Mouse (Mus musculus) intestine, embryonic 14.5 days (tissue): ENCODE measurements around the gene Sh3glb1. TPM values are rescaled to one million over a fixed set of nuclear protein-coding genes. Genes with fewer than 3 reads are reported as not detected.
"Not testable (repeated sequence)": the region's sequence is repeated elsewhere in the genome, so short reads cannot be mapped to it uniquely, and the experiment has no call there.

Experiments used
- ATAC-seq: fragments of 200-750 bp; cut with Nextera tagmentation; replicated peaks from 2 replicates; pipeline ENCODE4 v1.8.0; 2017; ENCODE audit warnings: low read depth, moderate number of reproducible peaks, moderate TSS enrichment, moderate library complexity; ENCODE audit not compliant: low FRiP score, low TSS enrichment
- DNase-seq: peaks from one replicate; pipeline ENCODE4 v3.0.0-alpha.2; 2018; ENCODE audit warnings: low spot score
- H3K27ac ChIP-seq: fragments of 300-500 bp; sonication (generic); 2 replicates; pipeline ENCODE4 v1.5.1; 2014; ENCODE audit warnings: low read depth, mild to moderate bottlenecking, control low read depth
- H3K27me3 ChIP-seq: fragments of 300-500 bp; sonication (generic); replicated peaks from 2 replicates; pipeline ENCODE4 v1.6.1; 2014; ENCODE audit warnings: low read length, control low read depth; ENCODE audit not compliant: control insufficient read depth, insufficient read depth
- H3K36me3 ChIP-seq: fragments of 300-500 bp; sonication (generic); 2 replicates; pipeline ENCODE4 v1.6.1; 2014; ENCODE audit warnings: low read length, control low read depth; ENCODE audit not compliant: control insufficient read depth, insufficient read depth
- H3K4me1 ChIP-seq: fragments of 300-500 bp; sonication (generic); replicated peaks from 2 replicates; pipeline ENCODE4 v1.6.1; 2014; ENCODE audit warnings: low read length, control low read depth, mixed read lengths; ENCODE audit not compliant: control insufficient read depth, insufficient read depth
- H3K4me2 ChIP-seq: fragments of 300-500 bp; sonication (generic); 2 replicates; pipeline ENCODE4 v1.6.1; 2014; ENCODE audit warnings: low read length
- H3K4me3 ChIP-seq: fragments of 300-500 bp; sonication (generic); 2 replicates; pipeline ENCODE4 v1.5.1; 2014; ENCODE audit warnings: low read depth, low read length, control low read depth, mixed read lengths
- H3K9ac ChIP-seq: fragments of 300-500 bp; sonication (generic); 2 replicates; pipeline ENCODE4 v1.6.1; 2014; ENCODE audit warnings: mild to moderate bottlenecking, low read length
- H3K9me3 ChIP-seq: fragments of 300-500 bp; sonication (generic); 2 replicates; pipeline ENCODE4 v1.6.1; 2016; ENCODE audit warnings: low read length, control low read depth; ENCODE audit not compliant: control insufficient read depth
- WGBS: fragments of 180-500 bp; shearing (Covaris S2); extraction: QIAGEN DNeasy Blood & Tissue Kit; methylation state at CpG from one replicate; pipeline ENCODE4 v1.1.7; 2014; 5-methylcytosine and 5-hydroxymethylcytosine counted together
- polyA plus RNA-seq: library from polyadenylated mRNA; unstranded; fragments of >200 nt; fragmentation: Nextera tagmentation; extraction: Ambion mirVana; gene quantifications from 2 replicates; pipeline ENCODE4 v1.2.1, GENCODE M21; 2014

The Sh3glb1 gene
- 93.4 and 95.3 TPM in 2 replicates for polyA plus RNA-seq

DNA sequence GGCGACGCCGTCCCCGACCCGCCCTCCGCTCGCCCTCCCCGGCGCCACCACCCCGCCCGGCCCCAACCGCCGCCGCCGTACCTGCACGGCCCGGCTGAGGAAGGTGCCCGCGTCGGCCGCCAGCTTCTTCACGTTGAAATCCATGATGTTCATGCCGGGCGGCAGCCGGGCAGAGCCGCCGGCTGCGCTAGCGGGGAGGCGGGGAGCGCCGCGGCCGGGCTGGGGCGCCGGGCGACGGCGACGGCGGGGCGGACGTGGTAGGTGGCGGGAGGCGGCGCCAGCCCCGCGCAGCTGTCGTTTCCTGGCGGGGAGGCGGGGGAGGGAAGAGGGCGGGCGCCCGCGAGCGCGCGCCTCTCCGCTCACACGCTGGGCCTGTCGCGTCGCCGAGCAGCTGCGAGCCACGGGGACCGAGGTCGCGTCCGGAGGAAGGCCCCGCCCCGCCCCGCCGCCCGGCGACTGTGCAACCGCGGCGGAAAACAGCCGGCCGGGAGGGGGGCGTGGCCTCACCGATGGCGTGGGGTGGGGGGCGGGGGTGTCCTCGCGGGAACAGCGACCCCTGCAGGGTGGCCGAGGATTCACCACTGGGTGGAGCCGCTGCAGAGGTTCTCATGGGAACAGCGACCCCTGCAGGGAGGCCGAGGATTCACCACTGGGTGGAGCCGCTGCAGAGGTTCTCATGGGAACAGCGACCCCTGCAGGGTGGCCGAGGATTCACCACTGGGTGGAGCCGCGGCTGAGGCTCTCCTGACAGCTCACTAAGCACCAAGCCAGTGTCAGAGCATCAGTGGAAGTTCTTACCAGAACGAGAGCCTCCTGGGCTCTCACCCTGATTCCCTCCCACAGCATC lies at the start of gene Sh3glb1:
Gene Sh3glb1, minus strand, starts transcription at position 435 of the 847 bp plus-strand sequence.
- Histone ChIP-seq H3K4me2 (peak within 1 kb of the TSS; percentile 75), H3K36me3 (no peaks in the 10 kb centered on the region), H3K9ac (peak within 1 kb of the TSS; percentile 84), H3K9me3 (no peaks in the 10 kb centered on the region), H3K27ac (peak within 1 kb of the TSS; percentile 99), H3K4me1 (peaks cover 31% of the 10 kb centered on the region), H3K27me3 (no peaks in the 10 kb centered on the region), H3K4me3 (peak within 1 kb of the TSS; percentile 85)
- ATAC-seq (peak; percentile 91), DNase-seq (peak; percentile 99)
- WGBS = 1% methylated on average over 57 of the region's 98 CpGs

DNA sequence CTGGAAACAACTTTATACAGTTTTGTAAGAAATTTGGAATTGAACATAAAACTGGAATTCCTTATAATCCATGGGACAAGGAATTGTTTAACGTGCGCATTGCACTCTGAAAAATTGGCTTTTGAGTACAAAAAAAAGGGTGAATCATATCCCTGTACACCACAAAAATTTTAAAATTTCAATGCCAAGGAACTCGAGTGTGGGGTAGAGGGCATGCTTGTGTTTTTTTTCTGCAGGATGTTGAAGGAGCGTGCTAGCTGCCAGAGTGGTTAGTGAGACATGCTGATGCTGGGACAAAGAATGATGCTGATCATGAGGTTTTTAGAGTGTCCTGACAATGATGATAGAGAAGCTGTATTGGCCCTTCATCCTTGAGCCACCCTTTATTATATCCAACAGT lies 45.0 kb upstream of the Sh3glb1 start:
- Histone ChIP-seq H3K4me3 (no peak overlapping the region), H3K9ac (no peak overlapping the region), H3K27me3 (no peaks in the 10 kb centered on the region), H3K4me2 (no peak overlapping the region), H3K4me1 (peaks cover 13% of the 10 kb centered on the region), H3K9me3 (no peaks in the 10 kb centered on the region), H3K36me3 (no peaks in the 10 kb centered on the region), H3K27ac (no peak overlapping the region)
- WGBS = 83% methylated on average over 4 of the region's 4 CpGs
- no peak for DNase-seq
- ATAC-seq = no peak

DNA sequence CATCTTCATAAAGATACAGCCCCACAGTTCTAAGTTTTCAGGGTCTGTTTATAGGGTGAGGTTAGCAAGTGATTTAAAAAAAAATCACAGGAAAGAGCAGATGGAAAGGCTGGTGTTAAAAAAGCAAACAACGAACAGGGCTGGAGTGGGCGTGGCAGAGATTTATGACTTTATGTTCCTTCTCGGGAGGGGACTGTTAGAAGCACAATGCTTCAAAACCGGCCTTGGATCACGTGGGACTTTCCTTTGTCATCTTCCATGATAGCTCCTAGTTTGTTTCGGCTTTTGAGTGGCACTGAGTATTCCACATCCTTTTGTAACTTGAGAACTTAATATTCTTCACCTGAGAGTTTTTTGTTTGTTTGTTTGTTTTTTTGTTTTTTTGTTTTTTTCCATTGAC lies 41.3 kb upstream of the Sh3glb1 start:
- no peaks in the 10 kb centered on the region for H3K36me3 ChIP-seq
- H3K4me3 ChIP-seq = no peak overlapping the region
- H3K9me3 ChIP-seq = no peaks in the 10 kb centered on the region
- ATAC-seq (peak; percentile 43; the same call in 1 of the 2 replicates), DNase-seq (no peak)
- no peaks in the 10 kb centered on the region for H3K27me3 ChIP-seq
- peak overlapping the region; percentile 31 for H3K4me2 ChIP-seq
- peaks cover 18% of the 10 kb centered on the region for H3K4me1 ChIP-seq
- peak overlapping the region; percentile 65; the same call in 1 of the 2 replicates for H3K27ac ChIP-seq
- 25% methylated on average over 6 of the region's 6 CpGs for WGBS
- no peak overlapping the region for H3K9ac ChIP-seq

DNA sequence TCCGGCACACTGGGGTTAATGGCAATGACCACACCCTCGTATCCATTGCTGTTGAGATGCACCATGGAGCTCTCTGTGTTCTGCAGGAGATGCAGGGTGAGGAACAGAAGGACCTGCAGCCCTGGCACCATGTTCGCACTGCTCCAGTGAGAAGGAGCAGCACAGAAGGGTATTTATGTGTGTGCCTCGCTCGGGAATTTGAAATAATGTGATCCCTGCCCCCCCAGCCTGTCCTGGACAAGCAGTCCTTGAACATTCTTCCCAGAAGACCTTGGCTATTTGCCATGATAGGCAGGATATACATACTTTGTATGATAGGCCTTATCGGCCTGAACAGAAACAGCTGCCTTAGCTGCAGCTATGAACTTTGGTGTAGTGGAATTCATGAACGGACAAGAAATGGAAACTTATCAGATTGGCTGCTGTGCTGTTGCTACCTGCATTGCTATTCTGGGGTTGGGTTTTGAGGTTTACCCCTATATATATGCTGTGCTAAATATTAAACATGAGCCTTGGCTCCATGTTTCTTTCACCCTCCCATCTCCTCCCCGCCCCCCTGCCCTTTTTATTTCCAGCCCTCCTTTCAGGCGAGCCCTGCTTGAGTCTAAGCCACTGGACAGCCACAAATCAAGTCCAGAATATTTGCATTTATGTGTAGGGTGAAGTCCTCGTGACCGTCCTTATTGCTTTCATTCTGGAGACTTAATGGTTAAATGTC lies 40.6 kb upstream of the Sh3glb1 start, which contains the start of gene Clca3a1:
Gene Clca3a1, minus strand, starts transcription at position 386 of the 718 bp plus-strand sequence.
- DNase-seq (no peak), ATAC-seq (peak; percentile 71)
- Histone ChIP-seq H3K36me3 (no peaks in the 10 kb centered on the region), H3K4me1 (peaks cover 18% of the 10 kb centered on the region), H3K27ac (peak within 1 kb of the TSS; percentile 65; the same call in 1 of the 2 replicates), H3K4me2 (peak within 1 kb of the TSS; percentile 31), H3K27me3 (no peaks in the 10 kb centered on the region), H3K4me3 (no peak within 1 kb of the TSS), H3K9me3 (no peaks in the 10 kb centered on the region), H3K9ac (no peak within 1 kb of the TSS)
- 30% methylated on average over 9 of the region's 11 CpGs for WGBS

DNA sequence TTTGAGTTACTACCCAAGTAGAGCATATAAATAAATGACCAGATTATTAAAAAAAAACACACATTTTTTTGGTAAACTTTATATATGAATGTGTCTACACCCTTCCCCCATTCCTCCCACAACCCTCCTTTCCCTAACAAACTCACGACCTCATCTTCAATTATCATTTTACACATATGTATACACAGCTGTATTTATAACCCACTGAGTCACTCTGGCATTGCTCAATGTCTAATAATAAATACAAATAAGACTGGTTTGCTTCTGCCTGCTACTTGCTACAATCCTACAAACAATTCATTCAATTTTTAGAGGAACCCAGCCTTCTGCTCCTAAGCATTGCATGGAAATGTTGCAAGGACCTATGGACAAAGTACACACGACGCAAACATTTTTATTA lies 39.6 kb upstream of the Sh3glb1 start:
- ATAC-seq = no peak
- H3K9me3 ChIP-seq = no peaks in the 10 kb centered on the region
- H3K4me3 ChIP-seq = no peak overlapping the region
- H3K9ac ChIP-seq = no peak overlapping the region
- DNase-seq = no peak
- H3K4me2 ChIP-seq = peak overlapping the region; percentile 14
- peaks cover 18% of the 10 kb centered on the region for H3K4me1 ChIP-seq
- no peaks in the 10 kb centered on the region for H3K27me3 ChIP-seq
- 49% methylated on average over 3 of the region's 3 CpGs for WGBS
- H3K36me3 ChIP-seq = no peaks in the 10 kb centered on the region
- no peak overlapping the region for H3K27ac ChIP-seq

DNA sequence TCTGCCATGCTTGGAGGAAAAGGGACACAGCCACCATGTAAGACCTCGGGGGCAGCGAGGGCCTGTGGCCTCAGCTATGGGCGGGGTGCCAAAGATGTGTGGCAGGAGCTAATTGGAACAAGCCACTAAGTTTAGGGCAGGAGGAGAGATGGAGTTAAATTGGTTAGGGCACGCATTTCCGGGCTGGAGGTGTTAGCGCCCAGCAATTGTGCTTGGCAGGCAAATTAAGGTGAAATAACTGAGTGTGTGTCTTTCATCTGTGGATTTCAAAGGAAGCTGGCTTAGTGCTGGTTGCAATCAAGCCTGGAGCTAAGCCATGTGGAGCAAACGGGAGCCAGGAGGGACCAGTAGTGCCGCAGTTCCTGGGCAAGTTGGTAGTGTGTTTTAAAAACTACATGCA lies 36.0 kb upstream of the Sh3glb1 start:
- not testable (repeated sequence) for H3K27ac ChIP-seq, H3K9me3 ChIP-seq, H3K9ac ChIP-seq, H3K4me2 ChIP-seq, DNase-seq, ATAC-seq, H3K27me3 ChIP-seq, H3K4me3 ChIP-seq, H3K36me3 ChIP-seq
- 84% methylated on average over 8 of the region's 8 CpGs for WGBS
- H3K4me1 ChIP-seq = peaks cover 13% of the 10 kb centered on the region

DNA sequence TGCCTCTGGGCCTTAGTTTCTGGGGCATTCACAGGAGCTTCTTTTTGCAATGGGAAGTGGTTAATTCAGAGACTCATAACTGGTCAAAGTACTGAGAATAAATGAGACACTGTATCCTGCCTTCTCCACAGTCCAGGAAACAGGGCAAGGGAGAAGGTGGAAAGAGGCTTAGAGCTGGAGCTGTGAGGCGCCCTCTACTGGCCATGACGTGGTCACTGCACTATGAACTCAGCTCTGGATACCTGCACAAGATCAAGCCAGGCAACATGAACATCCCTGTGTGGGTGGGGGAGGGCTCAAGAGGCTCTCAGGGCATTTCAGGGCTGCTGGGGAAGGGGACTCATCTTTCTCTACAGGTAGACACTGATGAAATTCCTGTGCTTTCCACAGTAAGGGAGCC lies 33.0 kb upstream of the Sh3glb1 start:
- Histone ChIP-seq H3K4me1 (no peaks in the 10 kb centered on the region), H3K27me3 (no peaks in the 10 kb centered on the region), H3K4me2 (no peak overlapping the region), H3K4me3 (no peak overlapping the region), H3K36me3 (no peaks in the 10 kb centered on the region), H3K9me3 (no peaks in the 10 kb centered on the region), H3K27ac (no peak overlapping the region), H3K9ac (no peak overlapping the region)
- no peak for ATAC-seq
- 5% methylated on average over 2 of the region's 2 CpGs for WGBS
- DNase-seq = no peak

DNA sequence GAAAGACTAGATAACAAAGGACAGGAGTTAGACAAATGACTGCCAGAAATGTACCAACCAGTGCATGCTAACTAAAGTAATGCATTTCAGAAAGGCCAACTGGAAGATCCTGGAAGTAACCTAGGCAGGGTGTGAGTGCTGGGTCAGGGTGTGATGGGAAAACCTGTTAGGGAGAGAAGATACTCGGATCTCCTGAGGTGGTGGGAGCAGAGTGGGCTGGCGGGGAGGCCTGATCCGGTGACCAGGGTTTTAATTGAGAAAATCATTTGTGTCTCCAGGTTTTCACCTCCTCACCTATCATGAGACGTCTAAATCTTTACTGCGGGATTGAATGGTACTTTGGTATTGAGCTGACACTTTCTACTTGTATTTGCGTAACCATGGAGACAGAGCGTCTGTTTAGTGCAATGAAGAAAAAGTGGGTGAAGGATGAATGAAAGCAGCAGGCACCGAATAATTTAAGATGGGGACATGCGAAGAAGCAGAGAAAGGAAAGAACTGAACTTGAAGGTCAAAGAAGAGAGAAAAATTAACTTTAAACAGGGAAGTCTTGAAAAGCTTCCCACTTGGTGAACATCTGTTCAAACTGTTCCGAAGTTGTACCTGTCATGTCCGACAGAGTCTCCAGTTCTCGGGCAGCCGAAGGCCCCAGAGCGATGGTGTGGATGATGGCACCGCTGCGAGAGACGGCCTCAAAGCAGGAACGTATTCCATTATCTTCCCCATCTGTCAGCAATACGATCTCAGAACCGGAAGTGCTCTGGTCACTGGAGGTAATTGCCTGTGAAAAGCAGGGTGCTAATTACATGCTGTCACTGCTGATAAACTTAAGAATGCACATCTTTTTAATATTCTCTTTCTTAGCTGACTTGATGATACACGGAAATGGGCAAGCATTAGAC lies 29.2 kb upstream of the Sh3glb1 start:
- not testable (repeated sequence) for H3K9me3 ChIP-seq, H3K4me3 ChIP-seq, DNase-seq, H3K27ac ChIP-seq, H3K36me3 ChIP-seq, ATAC-seq, H3K9ac ChIP-seq, H3K4me1 ChIP-seq, H3K4me2 ChIP-seq, H3K27me3 ChIP-seq
- WGBS = 60% methylated on average over 18 of the region's 21 CpGs
